Mouse (Mus musculus) hindbrain, embryonic 10.5 days (tissue): ENCODE data around the gene Hist2h3c2. TPM values are rescaled to one million over a fixed set of nuclear protein-coding genes. Genes with fewer than 3 reads are reported as not detected.
"Not testable (repeated sequence)": the region's sequence is repeated elsewhere in the genome, so short reads cannot be mapped to it uniquely, and the experiment has no call there.

Experiments used
- DNase-seq: peaks from one replicate; pipeline ENCODE4 v3.0.0-alpha.2; 2017; ENCODE audit warnings: low spot score
- H3K27ac ChIP-seq: fragments of 300-500 bp; sonication (generic); 2 replicates; pipeline ENCODE4 v1.5.1; 2016; ENCODE audit warnings: mild to moderate bottlenecking, moderate library complexity
- H3K27me3 ChIP-seq: fragments of 300-500 bp; sonication (generic); 2 replicates; pipeline ENCODE4 v1.6.1; 2016; ENCODE audit warnings: mild to moderate bottlenecking; ENCODE audit not compliant: poor library complexity, insufficient read depth, severe bottlenecking
- H3K36me3 ChIP-seq: fragments of 300-500 bp; sonication (generic); 2 replicates; pipeline ENCODE4 v1.6.1; 2016; ENCODE audit warnings: mild to moderate bottlenecking, moderate library complexity
- H3K4me1 ChIP-seq: fragments of 300-500 bp; sonication (generic); replicated peaks from 2 replicates; pipeline ENCODE4 v1.6.1; 2016; ENCODE audit warnings: mild to moderate bottlenecking
- H3K4me3 ChIP-seq: fragments of 300-500 bp; sonication (generic); 2 replicates; pipeline ENCODE4 v1.5.1; 2016; ENCODE audit warnings: mild to moderate bottlenecking, moderate library complexity
- H3K9me3 ChIP-seq: fragments of 300-500 bp; sonication (generic); 2 replicates; pipeline ENCODE4 v1.6.1; 2016; ENCODE audit warnings: mild to moderate bottlenecking, moderate library complexity
- WGBS: fragments of 180-500 bp; shearing (Covaris S2); methylation state at CpG from one replicate; pipeline ENCODE4 v1.1.7; 2016; 5-methylcytosine and 5-hydroxymethylcytosine counted together
- polyA plus RNA-seq: library from polyadenylated mRNA; unstranded; fragments of >200 nt; fragmentation: Nextera tagmentation; extraction: Ambion mirVana; gene quantifications from 2 replicates; pipeline ENCODE4 v1.2.1, GENCODE M21; 2016

The Hist2h3c2 gene
- polyA plus RNA-seq, 1 experiment from 2014 or later = 8.4 TPM

DNA sequence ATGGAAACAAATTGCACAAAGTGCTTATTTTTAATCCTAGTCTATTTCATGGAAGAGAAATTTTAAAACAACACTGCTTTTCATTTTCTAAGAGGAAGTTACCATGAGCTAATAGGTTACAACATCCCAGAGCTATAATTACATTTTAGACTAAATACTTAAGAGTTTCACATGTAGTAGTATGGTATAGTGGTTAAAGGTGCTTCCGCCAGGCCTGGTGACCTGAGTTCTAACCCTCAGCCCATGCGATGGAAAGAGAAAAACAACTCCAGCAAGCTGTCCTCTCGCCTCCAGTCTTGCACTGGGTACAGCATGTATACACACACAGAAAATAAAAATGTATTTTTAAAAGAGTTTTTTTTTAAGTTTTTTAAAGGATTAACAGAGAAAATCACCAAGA, 12.9 kb upstream of the Hist2h3c2 start:
- no peak overlapping the region for H3K27ac ChIP-seq
- no peaks in the 10 kb centered on the region for H3K27me3 ChIP-seq
- no peak for DNase-seq
- H3K4me1 ChIP-seq = peaks cover 33% of the 10 kb centered on the region
- H3K9me3 ChIP-seq = no peaks in the 10 kb centered on the region
- H3K36me3 ChIP-seq = no peaks in the 10 kb centered on the region
- no peak overlapping the region for H3K4me3 ChIP-seq
- 94% methylated on average over 3 of the region's 3 CpGs for WGBS

DNA sequence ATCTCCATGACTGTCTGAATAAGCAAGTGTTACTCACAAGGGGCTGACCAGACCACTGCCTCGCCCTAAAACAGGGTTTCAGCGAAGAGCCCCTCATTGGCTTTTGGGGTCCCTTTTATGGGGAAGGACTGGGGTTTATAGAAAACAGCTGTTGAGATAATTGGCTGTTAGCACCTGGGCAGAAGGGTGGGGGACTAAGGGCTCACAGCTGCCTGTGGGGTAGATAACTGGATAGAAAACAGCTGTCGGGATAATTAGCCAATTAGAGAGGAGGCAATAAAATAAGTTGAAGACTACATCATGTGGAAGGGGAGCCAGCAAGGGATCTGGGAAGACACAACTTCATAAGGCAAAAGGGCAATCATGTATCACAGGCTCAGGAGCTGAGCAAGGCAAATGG, 12.0 kb upstream of the Hist2h3c2 start:
- no peaks in the 10 kb centered on the region for H3K9me3 ChIP-seq
- no peak overlapping the region for H3K27ac ChIP-seq
- no peak for DNase-seq
- H3K36me3 ChIP-seq = no peaks in the 10 kb centered on the region
- H3K4me1 ChIP-seq = peaks cover 33% of the 10 kb centered on the region
- WGBS = 87% methylated on average over 3 of the region's 3 CpGs
- no peaks in the 10 kb centered on the region for H3K27me3 ChIP-seq
- no peak overlapping the region for H3K4me3 ChIP-seq

DNA sequence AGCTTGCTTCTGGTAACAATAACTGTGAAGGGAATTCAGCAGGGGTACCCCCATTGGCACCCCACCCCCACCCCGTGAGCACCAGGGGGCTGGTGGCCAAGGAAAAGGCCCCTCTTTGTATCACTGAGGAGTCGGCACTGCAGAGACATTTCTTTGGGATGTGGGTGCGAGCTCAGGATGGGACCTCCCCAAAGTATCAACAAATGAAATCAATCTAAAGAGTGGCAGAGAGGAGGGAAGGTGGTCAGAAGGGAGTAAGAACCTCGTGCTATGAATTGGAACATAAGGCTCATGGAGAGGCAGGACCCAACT, 10.1 kb upstream of the Hist2h3c2 start:
- DNase-seq = no peak
- Histone ChIP-seq H3K4me1 (peaks cover 39% of the 10 kb centered on the region), H3K4me3 (peak overlapping the region; percentile 59), H3K27ac (peak overlapping the region; percentile 62), H3K9me3 (no peaks in the 10 kb centered on the region), H3K27me3 (no peaks in the 10 kb centered on the region), H3K36me3 (no peaks in the 10 kb centered on the region)
- WGBS = 56% methylated on average over 4 of the region's 4 CpGs

DNA sequence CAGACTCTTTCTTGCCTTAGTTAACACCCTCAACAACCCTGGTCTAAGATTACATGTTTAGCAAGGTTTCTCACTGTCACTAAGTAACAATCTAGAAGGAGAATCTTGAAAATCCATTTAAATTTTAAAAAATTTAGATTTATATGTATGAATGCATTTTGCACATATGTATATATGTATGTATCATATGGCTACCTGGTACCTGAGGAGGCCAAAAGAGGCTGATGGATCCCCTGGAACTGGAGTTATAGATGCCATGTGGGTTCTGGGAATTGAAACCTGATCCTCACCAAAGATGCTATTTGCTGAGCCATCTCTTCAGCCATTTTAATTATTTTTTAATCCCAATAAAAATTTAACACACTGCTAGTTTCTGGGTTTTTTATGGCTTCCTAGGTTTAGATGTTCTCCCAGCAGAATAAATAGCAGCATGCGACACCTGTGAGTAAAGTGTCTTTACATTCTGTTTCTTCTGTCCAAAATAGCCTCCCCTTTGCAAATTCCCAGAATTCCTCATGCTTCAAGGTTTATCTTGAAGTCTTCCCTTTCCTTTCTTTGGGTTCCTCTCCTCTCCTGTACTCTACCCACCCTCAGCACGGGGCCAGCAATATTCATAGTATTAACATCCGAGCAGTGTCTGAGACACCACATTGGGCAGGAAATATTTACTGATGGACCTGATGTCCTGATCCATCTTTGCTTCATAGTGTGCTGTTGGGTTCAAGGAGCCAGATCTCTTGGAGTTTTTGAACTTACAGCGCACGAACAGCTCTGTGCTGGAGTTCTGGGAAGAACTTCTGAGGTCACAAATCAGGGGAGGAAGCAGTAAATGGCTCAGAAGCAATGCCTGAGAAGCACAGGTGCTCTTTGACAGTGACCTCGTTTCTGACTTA, 9.5 kb upstream of the Hist2h3c2 start:
- DNase-seq = no peak
- Histone ChIP-seq H3K27ac (peak overlapping the region; percentile 62), H3K36me3 (no peaks in the 10 kb centered on the region), H3K9me3 (no peaks in the 10 kb centered on the region), H3K4me1 (peaks cover 44% of the 10 kb centered on the region), H3K4me3 (peak overlapping the region; percentile 59), H3K27me3 (no peaks in the 10 kb centered on the region)
- 50% methylated on average over 6 of the region's 6 CpGs for WGBS

- no peaks in the 10 kb centered on the region for H3K27me3 ChIP-seq
- no peaks in the 10 kb centered on the region for H3K9me3 ChIP-seq
- peak overlapping the region; percentile 59 for H3K4me3 ChIP-seq
- peaks cover 47% of the 10 kb centered on the region for H3K4me1 ChIP-seq
- no peak for DNase-seq
- WGBS = 3% methylated on average over 11 of the region's 11 CpGs
- H3K27ac ChIP-seq = peak overlapping the region; percentile 89
- H3K36me3 ChIP-seq = no peaks in the 10 kb centered on the region
These were observed 8.6 kb upstream of the Hist2h3c2 start for GRCm38 (mm10) chr3:96247356-96248140.

- Histone ChIP-seq H3K27ac (peak within 1 kb of the TSS; percentile 89), H3K4me3 (peak within 1 kb of the TSS; percentile 59), H3K4me1 (peaks cover 47% of the 10 kb centered on the region)
- not testable (repeated sequence) for DNase-seq, H3K27me3 ChIP-seq, H3K36me3 ChIP-seq, H3K9me3 ChIP-seq
- under 1% methylated on average over 18 of the region's 47 CpGs for WGBS
These were observed 7.5 kb upstream of the Hist2h3c2 start, which contains the start of gene Hist2h3c1 for GRCm38 (mm10) chr3:96246427-96246856. Gene Hist2h3c1 (plus strand): TSS chr3:96246685.

- H3K27me3 ChIP-seq, DNase-seq, H3K9me3 ChIP-seq, H3K36me3 ChIP-seq: not testable (repeated sequence)
- 1% methylated on average over 10 of the region's 21 CpGs for WGBS
- Histone ChIP-seq H3K4me1 (peaks cover 48% of the 10 kb centered on the region), H3K27ac (peak overlapping the region; percentile 81), H3K4me3 (peak overlapping the region; percentile 44)
These were observed 7.1 kb upstream of the Hist2h3c2 start for GRCm38 (mm10) chr3:96246018-96246417.

- not testable (repeated sequence) for H3K36me3 ChIP-seq, H3K9me3 ChIP-seq, H3K27me3 ChIP-seq
- Histone ChIP-seq H3K4me3 (peak within 1 kb of the TSS; percentile 57), H3K27ac (peak within 1 kb of the TSS; percentile 96), H3K4me1 (peaks cover 48% of the 10 kb centered on the region)
- DNase-seq = peak; percentile 81
- under 1% methylated on average over 45 of the region's 88 CpGs for WGBS
These were observed 6.3 kb upstream of the Hist2h3c2 start, which contains the start of gene Hist2h2aa1 for GRCm38 (mm10) chr3:96245003-96245886. Gene Hist2h2aa1 (plus strand): TSS chr3:96245497.

- Histone ChIP-seq H3K4me1 (peaks cover 46% of the 10 kb centered on the region), H3K27me3 (no peaks in the 10 kb centered on the region), H3K27ac (peak overlapping the region; percentile 96), H3K9me3 (no peaks in the 10 kb centered on the region), H3K4me3 (peak overlapping the region; percentile 57; the same call in 1 of the 2 replicates), H3K36me3 (no peaks in the 10 kb centered on the region)
- no peak for DNase-seq
- WGBS = 85% methylated on average over 7 of the region's 7 CpGs
These were observed 5.1 kb upstream of the Hist2h3c2 start for GRCm38 (mm10) chr3:96243921-96244572.

GRCm38 (mm10) chr3:96240799-96241197, 1.9 kb upstream of the Hist2h3c2 start:
- no peak for DNase-seq
- Histone ChIP-seq H3K4me1 (peaks cover 43% of the 10 kb centered on the region), H3K27ac (peak overlapping the region; percentile 96), H3K9me3 (no peaks in the 10 kb centered on the region), H3K4me3 (peak overlapping the region; percentile 42), H3K36me3 (no peaks in the 10 kb centered on the region), H3K27me3 (no peaks in the 10 kb centered on the region)
- WGBS = 79% methylated on average over 9 of the region's 9 CpGs

DNA sequence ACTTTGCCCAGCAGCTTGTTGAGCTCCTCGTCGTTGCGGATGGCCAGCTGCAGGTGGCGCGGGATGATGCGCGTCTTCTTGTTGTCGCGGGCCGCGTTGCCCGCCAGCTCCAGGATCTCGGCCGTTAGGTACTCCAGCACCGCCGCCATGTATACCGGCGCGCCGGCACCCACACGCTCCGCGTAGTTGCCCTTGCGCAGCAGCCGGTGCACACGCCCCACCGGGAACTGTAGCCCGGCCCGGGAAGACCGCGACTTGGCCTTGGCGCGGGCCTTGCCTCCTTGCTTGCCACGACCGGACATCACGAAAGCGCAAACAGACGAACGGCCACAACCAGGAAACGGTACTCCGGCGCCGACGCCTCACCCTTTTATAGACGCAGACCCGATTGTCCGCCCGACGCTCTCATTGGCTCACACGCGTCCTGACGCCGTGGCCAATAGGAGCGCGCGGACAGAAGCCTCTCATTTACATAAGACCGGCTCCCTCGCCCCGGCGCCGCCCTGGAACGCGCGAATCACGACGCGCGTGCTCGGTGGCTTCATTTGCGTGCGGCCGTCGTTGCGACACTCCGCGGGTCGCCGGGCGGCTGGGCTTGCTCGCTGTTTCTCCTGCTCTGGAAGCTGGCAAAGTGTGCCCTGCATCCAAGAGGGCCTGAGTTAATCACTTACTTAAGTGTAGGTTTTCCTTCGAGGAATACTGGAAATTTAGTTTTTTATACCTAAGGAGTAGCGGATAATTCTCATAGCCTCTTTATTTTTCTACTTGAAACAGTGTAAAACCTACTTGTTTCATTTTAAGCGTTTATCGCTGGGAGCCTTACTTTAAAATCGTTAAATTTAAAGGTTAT, 1.2 kb upstream of the Hist2h3c2 start, which contains the start of gene Hist2h2aa2:
Gene Hist2h2aa2 (minus strand): TSS at position 328 of the 850 bp plus-strand sequence.
- not testable (repeated sequence) for H3K27me3 ChIP-seq, H3K9me3 ChIP-seq, H3K36me3 ChIP-seq
- 3% methylated on average over 44 of the region's 85 CpGs for WGBS
- peak; percentile 74 for DNase-seq
- H3K4me1 ChIP-seq = peaks cover 43% of the 10 kb centered on the region
- peak within 1 kb of the TSS; percentile 46 for H3K4me3 ChIP-seq
- H3K27ac ChIP-seq = peak within 1 kb of the TSS; percentile 96
